Mouse (Mus musculus): ENCODE measurements around the gene Cfap61. TPM values are rescaled to one million over a fixed set of nuclear protein-coding genes. Genes with fewer than 3 reads are reported as not detected.
A peak's percentile ranks its signal among the peaks of the same experiment; 100 is the strongest.
"Not testable (repeated sequence)": the region's sequence is repeated elsewhere in the genome, so short reads cannot be mapped to it uniquely, and the experiment has no call there.

Cfap61 gene
- polyA plus RNA-seq (2015; fragmentation: Nextera tagmentation; extraction: Ambion mirVana) = 2.0 and 2.3 TPM in 2 replicates

- H3K4me3 ChIP-seq = peak within 1 kb of the TSS; percentile 69
- H3K9me3 ChIP-seq (replicated peaks) = no peaks in the 10 kb centered on the region
- H3K9ac ChIP-seq = peak within 1 kb of the TSS; percentile 71
- under 1% methylated on average over 61 of the region's 61 CpGs for WGBS
- peak; percentile 98 for ATAC-seq
- no peak within 1 kb of the TSS for H3K27ac ChIP-seq
- H3K4me2 ChIP-seq = peak within 1 kb of the TSS; percentile 93
- H3K4me1 ChIP-seq = peaks cover 11% of the 10 kb centered on the region
- 0 out of 2 replicates have a peak, but pooled peaks cover 2% of the 10 kb centered on the region for H3K27me3 ChIP-seq
- peaks cover 31% of the 10 kb centered on the region for H3K36me3 ChIP-seq (ENCODE audit: poor library complexity, severe bottlenecking)
These were observed at the start of gene Cfap61, which contains the start of gene Crnkl1 for GRCm38 (mm10) chr2:145934339-145935231. Cfap61 (plus strand) TSS chr2:145934784. Crnkl1 (minus strand) TSS chr2:145935014.

GRCm38 (mm10) chr2:145884913-145885785, 49.4 kb upstream of the Cfap61 start:
- Histone ChIP-seq H3K36me3 (ENCODE audit: poor library complexity, severe bottlenecking) (peaks cover 14% of the 10 kb centered on the region), H3K4me3 (no peak overlapping the region), H3K27ac (no peak overlapping the region), H3K9me3 (replicated peaks) (no peaks in the 10 kb centered on the region), H3K27me3 (no peaks in the 10 kb centered on the region), H3K4me1 (no peaks in the 10 kb centered on the region), H3K4me2 (no peak overlapping the region), H3K9ac (no peak overlapping the region)
- WGBS = 78% methylated on average over 14 of the region's 14 CpGs
- ATAC-seq = no peak

DNA sequence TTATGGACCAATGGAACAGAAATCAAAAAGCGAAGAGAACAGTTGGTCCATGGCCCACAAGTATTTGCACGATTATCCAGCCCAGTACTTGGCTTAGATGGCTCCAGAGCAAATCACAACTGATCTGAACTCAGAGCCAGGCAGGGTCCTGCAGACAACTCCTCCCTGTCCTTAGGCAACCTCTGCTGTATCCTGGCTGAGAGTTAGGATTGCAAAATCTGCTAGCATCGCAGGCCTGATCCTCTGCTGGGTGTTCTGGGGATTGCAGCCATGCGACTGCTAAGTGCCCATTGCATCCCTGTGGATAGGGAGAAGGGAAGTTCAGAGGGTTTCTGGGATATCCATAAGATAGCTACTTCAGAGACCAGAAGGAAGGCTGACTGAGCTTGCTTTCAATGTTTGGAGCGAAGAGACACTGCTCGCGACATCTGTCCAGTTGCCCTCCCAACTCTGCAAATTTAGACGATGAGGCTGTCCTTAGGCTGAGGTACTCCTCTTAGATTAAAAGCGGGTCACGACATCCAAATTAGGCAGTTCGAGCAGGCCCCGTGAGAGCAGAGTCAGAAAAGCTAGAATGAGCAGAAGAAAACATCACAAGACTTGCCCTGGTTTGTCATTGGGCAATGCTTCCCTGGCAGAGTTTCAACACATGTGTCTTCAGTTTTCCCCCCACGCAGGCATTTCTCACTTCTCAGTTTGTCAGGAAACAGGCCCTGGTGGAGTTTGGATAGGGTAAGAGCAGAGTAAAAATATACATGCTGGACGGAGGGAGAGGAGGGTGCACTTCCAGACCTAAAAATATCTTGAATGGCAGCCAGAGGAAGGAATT, 46.4 kb upstream of the Cfap61 start:
- Histone ChIP-seq H3K9me3 (replicated peaks) (no peaks in the 10 kb centered on the region), H3K9ac (no peak overlapping the region), H3K27ac (no peak overlapping the region), H3K4me2 (no peak overlapping the region), H3K4me1 (no peaks in the 10 kb centered on the region), H3K27me3 (no peaks in the 10 kb centered on the region), H3K36me3 (ENCODE audit: poor library complexity, severe bottlenecking) (peaks cover 6% of the 10 kb centered on the region; the same call in 1 of the 2 replicates), H3K4me3 (no peak overlapping the region)
- WGBS = 76% methylated on average over 14 of the region's 14 CpGs
- ATAC-seq = no peak

- WGBS = 77% methylated on average over 6 of the region's 6 CpGs
- no peak for ATAC-seq
- no peak overlapping the region for H3K27ac ChIP-seq
- no peak overlapping the region for H3K4me2 ChIP-seq
- H3K9me3 ChIP-seq (replicated peaks) = no peaks in the 10 kb centered on the region
- H3K27me3 ChIP-seq = no peaks in the 10 kb centered on the region
- H3K9ac ChIP-seq = no peak overlapping the region
- H3K4me1 ChIP-seq = no peaks in the 10 kb centered on the region
- H3K4me3 ChIP-seq = no peak overlapping the region
- peaks cover 6% of the 10 kb centered on the region; the same call in 1 of the 2 replicates for H3K36me3 ChIP-seq (ENCODE audit: poor library complexity, severe bottlenecking)
These were observed 45.7 kb upstream of the Cfap61 start for GRCm38 (mm10) chr2:145888766-145889480.

DNA sequence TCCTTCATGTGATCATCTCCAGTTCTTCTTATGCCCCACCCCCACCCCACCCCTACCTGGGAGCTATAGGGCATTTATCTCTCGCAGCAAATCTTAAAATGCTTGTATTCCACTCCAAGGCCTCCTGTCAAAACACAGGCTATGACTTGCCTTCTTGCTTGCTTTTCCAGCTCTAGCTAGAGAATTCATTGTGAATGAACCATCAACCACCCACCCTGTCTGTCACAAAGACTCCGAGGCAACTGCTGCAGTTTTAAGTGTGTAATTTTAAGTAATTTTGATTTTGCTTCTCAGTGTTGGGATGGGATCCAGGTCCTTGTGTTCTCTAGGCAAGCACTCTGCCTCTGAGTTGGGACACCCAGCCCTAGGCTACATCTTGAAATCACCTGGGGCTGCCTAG, 44.0 kb upstream of the Cfap61 start:
- WGBS = 91% methylated on average over 2 of the region's 2 CpGs
- no peak overlapping the region for H3K4me2 ChIP-seq
- H3K27me3 ChIP-seq = no peaks in the 10 kb centered on the region
- H3K4me3 ChIP-seq = no peak overlapping the region
- no peak overlapping the region for H3K9ac ChIP-seq
- ATAC-seq = no peak
- no peaks in the 10 kb centered on the region for H3K4me1 ChIP-seq
- peaks cover 5% of the 10 kb centered on the region; the same call in 1 of the 2 replicates for H3K36me3 ChIP-seq (ENCODE audit: poor library complexity, severe bottlenecking)
- H3K9me3 ChIP-seq (replicated peaks) = no peaks in the 10 kb centered on the region
- H3K27ac ChIP-seq = no peak overlapping the region

DNA sequence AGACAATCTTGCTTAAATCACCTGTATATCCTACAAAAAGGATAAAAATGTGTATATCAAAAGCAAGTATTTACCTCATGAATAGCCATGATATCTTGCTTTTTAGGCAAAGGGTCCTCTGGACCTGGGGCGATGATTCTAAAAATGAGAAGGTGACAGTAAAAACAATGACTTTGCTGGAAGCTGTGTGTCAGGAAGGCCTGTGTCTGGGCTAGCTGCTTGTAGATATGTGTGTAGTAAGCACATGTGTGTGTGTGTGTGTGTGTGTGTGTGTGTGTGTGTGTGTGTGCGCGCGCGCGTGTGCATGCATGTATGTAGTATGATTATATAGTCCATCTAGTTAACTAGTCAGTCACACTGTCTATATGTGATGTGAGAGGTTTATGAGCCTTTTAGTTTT, 40.8 kb upstream of the Cfap61 start:
- ATAC-seq = no peak
- WGBS = 97% methylated on average over 6 of the region's 6 CpGs
- no peak overlapping the region for H3K9ac ChIP-seq

DNA sequence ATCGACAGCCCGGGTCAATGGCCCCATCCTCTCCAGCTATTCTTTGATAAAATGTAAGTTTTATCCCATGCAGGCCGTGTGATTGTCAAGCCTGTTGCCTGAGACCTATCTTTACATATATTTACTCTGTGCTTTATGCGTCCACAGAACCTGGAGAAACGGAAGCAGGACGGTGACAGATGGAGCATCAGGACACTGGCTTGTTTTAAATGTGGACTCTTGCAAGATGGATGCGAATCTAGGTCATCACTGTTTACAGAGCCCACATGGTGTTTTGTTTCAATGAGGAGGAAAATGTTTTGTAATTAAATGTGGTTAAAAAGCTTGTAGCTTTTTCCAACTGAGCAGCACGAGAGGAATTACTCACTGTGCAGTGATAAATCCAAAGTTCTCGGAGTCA, 36.5 kb upstream of the Cfap61 start:
- H3K27me3 ChIP-seq = no peaks in the 10 kb centered on the region
- no peak overlapping the region for H3K9ac ChIP-seq
- H3K36me3 ChIP-seq (ENCODE audit: poor library complexity, severe bottlenecking) = no peaks in the 10 kb centered on the region
- H3K9me3 ChIP-seq (replicated peaks) = no peaks in the 10 kb centered on the region
- 82% methylated on average over 9 of the region's 9 CpGs for WGBS
- no peak overlapping the region for H3K4me3 ChIP-seq
- no peaks in the 10 kb centered on the region for H3K4me1 ChIP-seq
- no peak for ATAC-seq
- no peak overlapping the region for H3K4me2 ChIP-seq
- H3K27ac ChIP-seq = no peak overlapping the region

More for the DNA sequence above, 40.8 kb upstream of the Cfap61 start:
- no peaks in the 10 kb centered on the region for H3K36me3 ChIP-seq (ENCODE audit: poor library complexity, severe bottlenecking)
- H3K9me3 ChIP-seq (replicated peaks) = no peaks in the 10 kb centered on the region
- H3K27ac ChIP-seq = no peak overlapping the region
- H3K27me3 ChIP-seq = no peaks in the 10 kb centered on the region
- H3K4me3 ChIP-seq = no peak overlapping the region
- no peak overlapping the region for H3K4me2 ChIP-seq
- no peaks in the 10 kb centered on the region for H3K4me1 ChIP-seq

GRCm38 (mm10) chr2:145900318-145900717, 34.3 kb upstream of the Cfap61 start:
- not testable (repeated sequence) for H3K4me3 ChIP-seq; H3K27ac ChIP-seq; H3K27me3 ChIP-seq; H3K9me3 ChIP-seq (replicated peaks); H3K4me2 ChIP-seq; H3K36me3 ChIP-seq (ENCODE audit: poor library complexity, severe bottlenecking); H3K9ac ChIP-seq; ATAC-seq
- 74% methylated on average over 8 of the region's 8 CpGs for WGBS
- peaks cover 17% of the 10 kb centered on the region for H3K4me1 ChIP-seq

GRCm38 (mm10) chr2:145901861-145902260, 32.7 kb upstream of the Cfap61 start, which contains the start of gene Naa20:
Naa20 (plus strand) TSS chr2:145902099.
- no peaks in the 10 kb centered on the region for H3K36me3 ChIP-seq (ENCODE audit: poor library complexity, severe bottlenecking)
- 86% methylated on average over 6 of the region's 6 CpGs for WGBS
- ATAC-seq = no peak
- no peak within 1 kb of the TSS for H3K27ac ChIP-seq
- peak within 1 kb of the TSS; percentile 98 for H3K4me3 ChIP-seq
- no peaks in the 10 kb centered on the region for H3K27me3 ChIP-seq
- no peaks in the 10 kb centered on the region for H3K9me3 ChIP-seq (replicated peaks)
- peaks cover 21% of the 10 kb centered on the region for H3K4me1 ChIP-seq
- H3K9ac ChIP-seq = peak within 1 kb of the TSS; percentile 97; the same call in 1 of the 2 replicates
- H3K4me2 ChIP-seq = peak within 1 kb of the TSS; percentile 75

DNA sequence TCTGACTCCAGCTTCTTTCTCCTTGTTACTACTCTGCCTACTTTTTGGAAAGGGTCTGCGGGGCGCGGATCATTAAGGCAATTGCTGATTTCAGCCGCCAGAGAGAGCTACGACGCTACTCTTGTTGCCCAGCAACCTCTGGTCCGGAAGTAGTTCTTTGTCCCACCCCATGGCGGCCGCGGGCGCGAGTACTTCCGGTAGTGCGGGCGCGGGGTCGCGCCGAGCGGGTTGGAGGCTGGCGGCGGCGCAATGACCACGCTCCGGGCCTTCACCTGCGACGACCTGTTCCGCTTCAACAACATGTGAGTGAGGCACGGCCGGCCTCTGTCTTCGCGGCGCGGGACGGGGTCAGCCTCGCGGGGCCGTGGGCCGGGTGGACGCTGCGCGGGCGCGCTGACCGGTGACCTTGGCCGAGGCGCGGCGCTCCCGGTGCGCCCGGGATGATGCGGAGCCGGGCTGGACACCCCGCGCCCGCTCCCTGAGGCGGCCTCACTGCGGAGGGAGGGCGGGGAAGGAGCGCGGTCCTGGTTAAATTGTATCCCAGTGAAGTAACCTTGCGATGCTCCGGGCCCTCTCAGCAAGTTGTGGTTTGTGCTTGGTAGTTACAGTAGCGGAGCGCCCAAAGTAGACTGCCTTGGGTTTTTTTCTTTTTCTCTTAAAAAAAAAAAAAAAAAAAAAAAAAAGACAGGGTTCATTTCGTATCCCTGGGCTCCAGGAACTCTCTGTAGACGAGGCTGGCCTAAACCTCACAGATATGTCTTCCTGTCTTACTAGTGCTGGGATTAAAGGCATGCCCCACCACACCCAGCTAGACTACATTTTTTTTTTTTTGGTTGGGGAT, 31.3 kb upstream of the Cfap61 start:
- ATAC-seq = peak; percentile 99
- H3K4me1 ChIP-seq = peaks cover 21% of the 10 kb centered on the region
- WGBS = under 1% methylated on average over 66 of the region's 68 CpGs

More for the DNA sequence above, 31.3 kb upstream of the Cfap61 start:
- no peaks in the 10 kb centered on the region for H3K27me3 ChIP-seq
- H3K9ac ChIP-seq = peak overlapping the region; percentile 97
- H3K4me3 ChIP-seq = peak overlapping the region; percentile 98
- H3K9me3 ChIP-seq (replicated peaks) = no peaks in the 10 kb centered on the region
- H3K27ac ChIP-seq = peak overlapping the region; percentile 80
- H3K4me2 ChIP-seq = peak overlapping the region; percentile 75
- H3K36me3 ChIP-seq (ENCODE audit: poor library complexity, severe bottlenecking) = peaks cover 9% of the 10 kb centered on the region; the same call in 1 of the 2 replicates

Measured in forebrain, embryonic 13.5 days (tissue).